Mouse (Mus musculus): Measurements from ENCODE around the gene Lrrc47. TPM values are rescaled to one million over a fixed set of nuclear protein-coding genes. Genes with fewer than 3 reads are reported as not detected.
A peak's percentile ranks its signal among the peaks of the same experiment; 100 is the strongest.

Lrrc47 gene
- polyA plus RNA-seq, 1 experiment: 63.5 TPM

GRCm38 (mm10) chr4:154056046-154056445 is 44.5 kb downstream of the Lrrc47 start:
- H3K4me1 ChIP-seq (ENCODE audit: control insufficient read depth, insufficient read depth, insufficient read length, low read length): no peaks in the 10 kb centered on the region; the same call in 1 of the 2 replicates
- H3K27ac ChIP-seq (ENCODE audit: insufficient read depth, low read depth, low read length): no peak overlapping the region
- H3K36me3 ChIP-seq (ENCODE audit: control insufficient read depth, insufficient read depth, low read length): no peaks in the 10 kb centered on the region
- TF ChIP-seq POLR2A (IDR thresholded peaks at IDR 0.05; ENCODE audit: low read depth, low read length) (no peak), CTCF (IDR thresholded peaks at IDR 0.05; ENCODE audit: extremely low read depth, insufficient read length, insufficient replicate concordance, low read depth, low read length) (no peak)
- H3K4me3 ChIP-seq (ENCODE audit: low read depth, low read length): no peak overlapping the region
- 65% methylated on average over 2 of the region's 2 CpGs for WGBS
- no peaks in the 10 kb centered on the region for H3K27me3 ChIP-seq (ENCODE audit: control insufficient read depth, insufficient read depth, low read length)

GRCm38 (mm10) chr4:154056661-154057060 is 45.1 kb downstream of the Lrrc47 start:
- no peaks in the 10 kb centered on the region for H3K36me3 ChIP-seq (ENCODE audit: control insufficient read depth, insufficient read depth, low read length)
- no peaks in the 10 kb centered on the region for H3K27me3 ChIP-seq (ENCODE audit: control insufficient read depth, insufficient read depth, low read length)
- H3K27ac ChIP-seq (ENCODE audit: insufficient read depth, low read depth, low read length): no peak overlapping the region
- 42% methylated on average over 2 of the region's 2 CpGs for WGBS
- no peaks in the 10 kb centered on the region; the same call in 1 of the 2 replicates for H3K4me1 ChIP-seq (ENCODE audit: control insufficient read depth, insufficient read depth, insufficient read length, low read length)
- TF ChIP-seq POLR2A (IDR thresholded peaks at IDR 0.05; ENCODE audit: low read depth, low read length): no peak
- TF ChIP-seq CTCF (IDR thresholded peaks at IDR 0.05; ENCODE audit: extremely low read depth, insufficient read length, insufficient replicate concordance, low read depth, low read length): no peak
- H3K4me3 ChIP-seq (ENCODE audit: low read depth, low read length): no peak overlapping the region

GRCm38 (mm10) chr4:154057696-154058095 is 46.2 kb downstream of the Lrrc47 start:
- Histone ChIP-seq H3K4me3 (ENCODE audit: low read depth, low read length) (no peak overlapping the region), H3K27ac (ENCODE audit: insufficient read depth, low read depth, low read length) (no peak overlapping the region), H3K27me3 (ENCODE audit: control insufficient read depth, insufficient read depth, low read length) (no peaks in the 10 kb centered on the region), H3K36me3 (ENCODE audit: control insufficient read depth, insufficient read depth, low read length) (no peaks in the 10 kb centered on the region), H3K4me1 (ENCODE audit: control insufficient read depth, insufficient read depth, insufficient read length, low read length) (no peaks in the 10 kb centered on the region; the same call in 1 of the 2 replicates)
- WGBS: 55% methylated on average over 4 of the region's 4 CpGs
- TF ChIP-seq CTCF (IDR thresholded peaks at IDR 0.05; ENCODE audit: extremely low read depth, insufficient read length, insufficient replicate concordance, low read depth, low read length): no peak
- no peak for TF ChIP-seq POLR2A (IDR thresholded peaks at IDR 0.05; ENCODE audit: low read depth, low read length)

GRCm38 (mm10) chr4:154064827-154065773 is 53.6 kb downstream of the Lrrc47 start:
- H3K27ac ChIP-seq (ENCODE audit: insufficient read depth, low read depth, low read length): no peak overlapping the region
- H3K4me3 ChIP-seq (ENCODE audit: low read depth, low read length): no peak overlapping the region
- no peaks in the 10 kb centered on the region for H3K36me3 ChIP-seq (ENCODE audit: control insufficient read depth, insufficient read depth, low read length)
- 58% methylated on average over 14 of the region's 14 CpGs for WGBS
- no peaks in the 10 kb centered on the region; the same call in 1 of the 2 replicates for H3K4me1 ChIP-seq (ENCODE audit: control insufficient read depth, insufficient read depth, insufficient read length, low read length)
- TF ChIP-seq POLR2A (IDR thresholded peaks at IDR 0.05; ENCODE audit: low read depth, low read length) (no peak), CTCF (IDR thresholded peaks at IDR 0.05; ENCODE audit: extremely low read depth, insufficient read length, insufficient replicate concordance, low read depth, low read length) (peak; percentile 43; the same call in 1 of the 2 replicates)
- H3K27me3 ChIP-seq (ENCODE audit: control insufficient read depth, insufficient read depth, low read length): no peaks in the 10 kb centered on the region

- no peak overlapping the region for H3K4me3 ChIP-seq (ENCODE audit: low read depth, low read length)
- H3K36me3 ChIP-seq (ENCODE audit: control insufficient read depth, insufficient read depth, low read length): no peaks in the 10 kb centered on the region
- 3% methylated on average over 5 of the region's 5 CpGs for WGBS
- no peaks in the 10 kb centered on the region for H3K4me1 ChIP-seq (ENCODE audit: control insufficient read depth, insufficient read depth, insufficient read length, low read length)
- no peak for TF ChIP-seq POLR2A (IDR thresholded peaks at IDR 0.05; ENCODE audit: low read depth, low read length)
- H3K27me3 ChIP-seq (ENCODE audit: control insufficient read depth, insufficient read depth, low read length): no peaks in the 10 kb centered on the region
- no peak overlapping the region for H3K27ac ChIP-seq (ENCODE audit: insufficient read depth, low read depth, low read length)
These were observed 59.4 kb downstream of the Lrrc47 start for GRCm38 (mm10) chr4:154070896-154071295.

Other genes with a start within 250 kb of the Lrrc47 start
- gene A430005L14Rik, start 54.5 kb upstream of the Lrrc47 start, polyA plus RNA-seq (2012; rRNA removed): 32.7 and 43.1 TPM in 2 replicates
- gene Dffb, start 36.6 kb upstream of the Lrrc47 start, polyA plus RNA-seq (2012; rRNA removed): 15.4 and 30.5 TPM in 2 replicates
- gene Cep104, start 36.5 kb upstream of the Lrrc47 start, polyA plus RNA-seq (2012; rRNA removed): 5.5 and 9.3 TPM in 2 replicates
- gene Smim1, start 14.5 kb downstream of the Lrrc47 start, polyA plus RNA-seq (2012; rRNA removed): 6.5 and 11.0 TPM in 2 replicates
- gene Ccdc27, start 30.9 kb downstream of the Lrrc47 start, polyA plus RNA-seq (2012; rRNA removed): not detected in 2 replicates
- gene Trp73, start 128.5 kb downstream of the Lrrc47 start, polyA plus RNA-seq (2012; rRNA removed): 0.14 and 0.58 TPM in 2 replicates
- gene Wrap73, start 130.6 kb downstream of the Lrrc47 start, polyA plus RNA-seq (2012; rRNA removed): 10.9 and 16.9 TPM in 2 replicates
- gene Tprgl, start 148.9 kb downstream of the Lrrc47 start, polyA plus RNA-seq (2012; rRNA removed): 74.5 and 129 TPM in 2 replicates
- gene Megf6, start 159.0 kb downstream of the Lrrc47 start, polyA plus RNA-seq (2012; rRNA removed): 1.7 and 3.5 TPM in 2 replicates